Mouse (Mus musculus) intestine, embryonic 15.5 days (tissue): ENCODE results near the gene Sdc3. TPM values are rescaled to one million over a fixed set of nuclear protein-coding genes. Genes with fewer than 3 reads are reported as not detected.

Source experiments
- ATAC-seq: fragments of 200-750 bp; cut with Nextera tagmentation; 2 replicates; pipeline ENCODE4 v1.8.0; 2017; ENCODE audit warnings: moderate TSS enrichment, moderate library complexity
- H3K27ac ChIP-seq: fragments of 300-500 bp; sonication (generic); 2 replicates; pipeline ENCODE4 v1.5.1; 2015; ENCODE audit warnings: mild to moderate bottlenecking, inconsistent platforms
- H3K27me3 ChIP-seq: fragments of 300-500 bp; sonication (generic); replicated peaks from 2 replicates; pipeline ENCODE4 v1.6.1; 2015; ENCODE audit warnings: inconsistent platforms
- H3K36me3 ChIP-seq: fragments of 300-500 bp; sonication (generic); 2 replicates; pipeline ENCODE4 v1.6.1; 2015; ENCODE audit warnings: inconsistent platforms
- H3K4me1 ChIP-seq: fragments of 300-500 bp; sonication (generic); replicated peaks from 2 replicates; pipeline ENCODE4 v1.6.1; 2015; ENCODE audit warnings: inconsistent platforms
- H3K4me2 ChIP-seq: fragments of 300-500 bp; sonication (generic); replicated peaks from 2 replicates; pipeline ENCODE4 v1.6.1; 2015; ENCODE audit warnings: mild to moderate bottlenecking, inconsistent platforms
- H3K4me3 ChIP-seq: fragments of 300-500 bp; sonication (generic); replicated peaks from 2 replicates; pipeline ENCODE4 v1.5.1; 2015; ENCODE audit warnings: inconsistent platforms
- H3K9ac ChIP-seq: fragments of 300-500 bp; sonication (generic); 2 replicates; pipeline ENCODE4 v1.6.1; 2015; ENCODE audit warnings: inconsistent platforms
- H3K9me3 ChIP-seq: fragments of 300-500 bp; sonication (generic); 2 replicates; pipeline ENCODE4 v1.6.1; 2016; ENCODE audit warnings: inconsistent platforms
- WGBS: fragments of 180-500 bp; shearing (Covaris S2); methylation state at CpG from one replicate; pipeline ENCODE4 v1.1.7; 2015; 5-methylcytosine and 5-hydroxymethylcytosine counted together
- polyA plus RNA-seq: library from polyadenylated mRNA; unstranded; fragments of >200 nt; fragmentation: Nextera tagmentation; extraction: Ambion mirVana; gene quantifications from 2 replicates; pipeline ENCODE4 v1.2.1, GENCODE M21; 2015

Gene Sdc3
- polyA plus RNA-seq = 20.2 and 20.3 TPM in 2 replicates

DNA sequence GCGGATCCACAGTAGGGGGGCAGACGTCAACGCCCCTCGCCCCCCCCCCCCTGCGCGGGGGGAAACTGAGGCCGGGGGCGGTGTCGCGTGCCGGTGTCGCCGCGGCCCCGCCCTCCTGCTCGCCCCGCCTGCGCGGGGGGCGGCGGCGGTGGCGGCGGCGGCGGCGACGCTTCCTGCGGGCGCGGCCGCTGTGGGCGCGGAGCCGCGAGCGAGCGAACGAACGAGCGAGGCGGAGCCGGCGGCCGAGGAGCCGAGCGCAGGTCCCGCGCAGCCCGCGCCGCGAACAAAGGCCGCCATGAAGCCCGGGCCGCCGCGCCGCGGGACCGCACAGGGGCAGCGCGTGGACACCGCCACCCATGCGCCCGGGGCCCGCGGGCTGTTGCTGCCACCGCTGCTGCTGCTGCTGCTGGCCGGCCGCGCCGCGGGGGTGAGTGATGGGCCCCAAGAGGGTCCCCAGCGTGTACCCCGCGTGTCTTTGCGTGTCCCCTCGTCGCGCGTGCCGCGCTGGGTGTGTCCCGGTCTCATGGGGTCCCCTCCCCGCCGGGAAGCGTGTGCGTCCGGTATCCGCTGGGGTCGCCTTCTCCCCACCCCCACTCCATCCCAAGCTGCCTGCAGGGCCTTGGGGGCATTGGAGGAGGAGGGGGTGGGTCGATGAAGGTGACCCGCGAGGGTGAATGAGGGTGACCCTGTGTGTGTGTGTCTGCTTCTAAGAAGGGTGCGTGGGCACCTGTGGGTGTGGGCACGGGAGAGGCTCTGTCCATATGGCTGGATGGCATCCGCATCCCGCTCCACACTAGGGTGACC, at the start of gene Sdc3:
TSS of gene Sdc3 (plus strand) at position 162 of the 804 bp plus-strand sequence.
- Histone ChIP-seq H3K4me2 (peak within 1 kb of the TSS; percentile 98), H3K4me3 (peak within 1 kb of the TSS; percentile 72), H3K9me3 (no peaks in the 10 kb centered on the region), H3K4me1 (peaks cover 26% of the 10 kb centered on the region), H3K9ac (peak within 1 kb of the TSS; percentile 85), H3K36me3 (no peaks in the 10 kb centered on the region), H3K27me3 (0 out of 2 replicates have a peak, but pooled peaks cover 4% of the 10 kb centered on the region), H3K27ac (peak within 1 kb of the TSS; percentile 60)
- ATAC-seq = peak; percentile 59
- under 1% methylated on average over 66 of the region's 99 CpGs for WGBS

DNA sequence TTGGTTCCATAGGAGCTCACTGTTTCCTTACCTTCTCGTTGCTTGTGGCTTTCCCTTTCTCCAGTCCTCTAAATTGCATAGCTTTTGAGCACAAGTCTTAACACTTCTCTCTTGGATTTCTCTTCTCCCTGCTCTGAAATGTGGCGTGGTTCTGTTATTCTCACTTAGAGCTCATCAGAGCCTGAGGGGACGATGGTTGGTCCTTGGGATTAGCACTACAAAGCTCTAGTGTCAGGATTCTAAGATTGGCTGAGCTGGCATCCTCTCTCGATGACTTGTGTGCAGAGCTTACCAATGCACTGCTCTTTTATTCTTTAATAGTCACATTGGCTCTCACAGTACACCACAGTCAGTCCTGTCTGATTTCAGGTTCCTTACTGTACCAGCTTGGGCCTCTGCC, 48.3 kb upstream of the Sdc3 start:
- Histone ChIP-seq H3K4me3 (no peak overlapping the region), H3K36me3 (peaks cover 42% of the 10 kb centered on the region), H3K27ac (no peak overlapping the region), H3K9ac (no peak overlapping the region), H3K4me2 (no peak overlapping the region), H3K4me1 (no peaks in the 10 kb centered on the region), H3K27me3 (no peaks in the 10 kb centered on the region), H3K9me3 (no peaks in the 10 kb centered on the region)
- 85% methylated on average over 4 of the region's 4 CpGs for WGBS
- no peak for ATAC-seq

DNA sequence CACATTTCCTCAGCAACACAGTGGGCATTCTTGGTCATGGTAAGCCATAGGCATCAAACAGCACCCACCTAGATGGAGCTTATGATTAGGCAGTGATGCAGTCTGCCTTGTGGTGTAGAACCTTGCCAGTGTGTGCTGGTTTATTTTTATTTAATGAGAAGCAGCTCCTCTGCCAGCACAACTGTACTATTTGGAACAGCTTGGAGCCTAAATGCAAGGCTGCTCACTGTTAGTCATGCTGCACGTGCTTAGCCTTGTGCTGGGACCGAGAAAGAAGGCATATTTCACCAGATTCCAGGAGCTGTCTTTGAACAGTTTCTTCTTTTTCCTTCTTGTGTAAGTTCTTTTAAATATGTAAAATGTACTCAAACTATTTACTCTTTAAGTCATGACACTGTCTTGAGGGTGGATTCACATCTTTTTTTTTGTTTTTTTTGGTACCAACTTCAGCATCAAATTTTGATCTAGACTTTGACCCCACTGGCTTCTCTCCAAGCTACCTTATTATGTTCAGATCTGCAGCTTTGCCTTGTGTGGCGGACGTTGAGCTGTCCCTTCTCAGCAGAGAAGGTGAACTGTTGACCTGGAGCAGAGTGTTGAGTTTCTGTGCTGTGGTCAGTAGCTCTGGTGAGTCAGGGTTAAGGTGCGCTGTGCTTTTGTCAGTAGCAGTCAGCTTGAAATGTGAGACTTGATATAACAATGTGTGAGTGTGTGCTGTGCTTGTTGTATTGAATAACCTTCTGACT, 46.6 kb upstream of the Sdc3 start:
- Histone ChIP-seq H3K27me3 (no peaks in the 10 kb centered on the region), H3K27ac (no peak overlapping the region), H3K9ac (no peak overlapping the region), H3K4me2 (no peak overlapping the region), H3K4me3 (no peak overlapping the region), H3K9me3 (no peaks in the 10 kb centered on the region), H3K4me1 (no peaks in the 10 kb centered on the region), H3K36me3 (peaks cover 50% of the 10 kb centered on the region)
- 73% methylated on average over 5 of the region's 5 CpGs for WGBS
- ATAC-seq = no peak

DNA sequence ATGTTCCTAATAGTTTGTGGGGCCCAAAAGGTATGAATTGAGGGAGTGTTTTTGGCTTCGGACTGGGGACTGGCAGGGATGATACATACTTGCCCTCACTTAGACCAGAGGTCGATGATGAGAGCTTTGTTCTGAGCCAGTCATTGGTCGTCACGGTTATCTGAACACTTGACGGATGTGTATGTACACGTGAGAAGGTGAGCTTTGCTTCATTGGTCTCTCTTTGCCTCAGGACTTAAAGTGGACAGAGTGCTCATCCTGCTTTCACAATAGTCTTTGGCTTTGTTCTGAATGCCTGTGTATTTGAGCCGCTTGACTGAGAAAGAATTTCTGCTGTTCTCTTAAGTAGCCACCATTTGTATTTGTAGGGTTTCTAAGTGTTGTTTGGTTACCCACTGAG, 42.8 kb upstream of the Sdc3 start:
- no peak for ATAC-seq
- H3K27me3 ChIP-seq = no peaks in the 10 kb centered on the region
- peaks cover 57% of the 10 kb centered on the region for H3K36me3 ChIP-seq
- no peak overlapping the region for H3K4me3 ChIP-seq
- H3K4me2 ChIP-seq = no peak overlapping the region
- no peaks in the 10 kb centered on the region for H3K4me1 ChIP-seq
- no peaks in the 10 kb centered on the region for H3K9me3 ChIP-seq
- H3K27ac ChIP-seq = no peak overlapping the region
- H3K9ac ChIP-seq = no peak overlapping the region
- 77% methylated on average over 7 of the region's 7 CpGs for WGBS

DNA sequence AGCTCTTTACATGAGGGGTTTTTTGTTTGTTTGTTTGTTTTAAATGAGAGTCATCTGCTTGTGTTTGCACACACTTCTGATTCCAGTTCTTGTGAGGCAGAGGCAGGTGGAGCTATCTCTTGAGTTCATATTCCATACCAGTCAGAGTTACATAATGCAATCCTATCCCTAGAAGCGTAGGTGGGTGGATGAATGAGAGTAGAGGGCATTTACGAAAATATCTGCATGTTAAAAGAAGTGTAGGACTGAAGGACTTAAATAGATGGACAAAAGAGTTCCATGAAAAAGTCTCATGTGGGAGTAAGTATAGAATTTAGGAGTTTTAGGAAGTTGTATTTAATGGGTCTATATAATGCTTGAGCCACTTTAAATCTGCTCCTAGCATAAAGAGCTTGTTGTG, 40.4 kb upstream of the Sdc3 start:
- WGBS = 90% methylated on average over 2 of the region's 2 CpGs
- Histone ChIP-seq H3K27ac (no peak overlapping the region), H3K4me2 (no peak overlapping the region), H3K4me3 (no peak overlapping the region), H3K4me1 (no peaks in the 10 kb centered on the region), H3K36me3 (peaks cover 51% of the 10 kb centered on the region), H3K9ac (no peak overlapping the region), H3K9me3 (no peaks in the 10 kb centered on the region), H3K27me3 (no peaks in the 10 kb centered on the region)
- ATAC-seq = no peak

DNA sequence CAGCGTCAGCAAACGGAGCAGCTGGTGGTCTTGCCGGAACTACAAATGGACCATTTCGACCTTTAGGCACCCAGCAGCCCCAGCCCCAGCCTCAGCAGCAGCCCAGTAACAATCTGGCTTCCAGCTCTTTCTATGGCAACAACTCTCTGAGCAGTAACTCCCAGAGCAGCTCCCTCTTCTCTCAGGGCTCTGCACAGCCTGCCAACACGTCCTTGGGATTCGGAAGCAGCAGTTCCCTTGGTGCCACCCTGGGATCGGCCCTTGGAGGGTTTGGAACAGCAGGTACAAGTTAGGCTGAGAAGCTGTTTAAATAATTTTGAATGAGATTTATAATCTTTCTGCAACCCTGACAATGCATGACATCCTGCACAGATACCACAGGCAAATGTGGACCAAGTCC, 39.7 kb upstream of the Sdc3 start:
- no peaks in the 10 kb centered on the region for H3K4me1 ChIP-seq
- no peak for ATAC-seq
- H3K4me3 ChIP-seq = no peak overlapping the region
- H3K36me3 ChIP-seq = peaks cover 47% of the 10 kb centered on the region
- no peaks in the 10 kb centered on the region for H3K27me3 ChIP-seq
- no peak overlapping the region for H3K9ac ChIP-seq
- 70% methylated on average over 7 of the region's 7 CpGs for WGBS
- H3K9me3 ChIP-seq = no peaks in the 10 kb centered on the region
- H3K4me2 ChIP-seq = no peak overlapping the region
- no peak overlapping the region for H3K27ac ChIP-seq

DNA sequence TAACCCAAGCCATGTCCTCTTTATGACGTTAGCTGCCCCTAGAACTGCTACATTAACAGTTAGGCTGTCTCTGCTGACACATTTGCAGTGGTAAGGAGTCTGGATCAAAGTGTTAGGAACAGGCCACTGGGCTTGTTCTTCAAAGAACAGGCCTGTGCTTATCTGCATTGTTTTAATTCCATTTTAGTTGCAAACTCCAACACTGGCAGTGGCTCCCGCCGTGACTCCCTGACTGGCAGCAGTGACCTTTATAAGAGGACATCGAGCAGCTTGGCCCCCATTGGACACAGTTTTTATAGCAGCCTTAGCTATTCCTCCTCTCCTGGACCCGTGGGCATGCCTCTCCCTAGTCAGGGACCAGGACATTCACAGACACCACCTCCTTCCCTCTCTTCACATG, 38.6 kb upstream of the Sdc3 start:
- Histone ChIP-seq H3K36me3 (peaks cover 47% of the 10 kb centered on the region), H3K4me1 (no peaks in the 10 kb centered on the region), H3K4me2 (no peak overlapping the region), H3K27ac (no peak overlapping the region), H3K27me3 (no peaks in the 10 kb centered on the region), H3K9ac (no peak overlapping the region), H3K9me3 (no peaks in the 10 kb centered on the region), H3K4me3 (no peak overlapping the region)
- no peak for ATAC-seq
- WGBS = 69% methylated on average over 5 of the region's 5 CpGs

DNA sequence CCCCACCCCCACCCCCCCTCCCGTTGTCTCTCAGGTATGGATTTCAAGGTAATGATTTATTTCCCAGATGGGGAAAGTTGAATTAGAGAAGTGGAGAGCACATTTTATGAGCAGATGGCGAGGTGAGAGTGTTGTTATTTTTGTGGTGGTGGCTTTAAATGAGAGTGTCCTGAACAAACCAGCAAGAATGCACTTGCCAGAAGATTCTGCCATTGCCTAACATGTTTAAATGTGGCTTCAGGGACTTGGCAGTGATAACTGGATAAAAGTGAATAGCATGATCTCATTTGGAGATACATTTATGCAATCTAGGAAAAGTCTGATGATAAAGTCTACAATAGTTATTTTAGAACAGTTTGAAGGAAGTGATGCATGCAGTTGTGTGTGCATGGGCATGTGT, 37.6 kb upstream of the Sdc3 start:
- H3K36me3 ChIP-seq = peaks cover 47% of the 10 kb centered on the region
- WGBS = 69% methylated on average over 2 of the region's 2 CpGs
- H3K27ac ChIP-seq = no peak overlapping the region
- H3K9me3 ChIP-seq = no peaks in the 10 kb centered on the region
- H3K4me3 ChIP-seq = no peak overlapping the region
- no peak overlapping the region for H3K4me2 ChIP-seq
- no peaks in the 10 kb centered on the region for H3K4me1 ChIP-seq
- no peak overlapping the region for H3K9ac ChIP-seq
- no peaks in the 10 kb centered on the region for H3K27me3 ChIP-seq
- no peak for ATAC-seq

DNA sequence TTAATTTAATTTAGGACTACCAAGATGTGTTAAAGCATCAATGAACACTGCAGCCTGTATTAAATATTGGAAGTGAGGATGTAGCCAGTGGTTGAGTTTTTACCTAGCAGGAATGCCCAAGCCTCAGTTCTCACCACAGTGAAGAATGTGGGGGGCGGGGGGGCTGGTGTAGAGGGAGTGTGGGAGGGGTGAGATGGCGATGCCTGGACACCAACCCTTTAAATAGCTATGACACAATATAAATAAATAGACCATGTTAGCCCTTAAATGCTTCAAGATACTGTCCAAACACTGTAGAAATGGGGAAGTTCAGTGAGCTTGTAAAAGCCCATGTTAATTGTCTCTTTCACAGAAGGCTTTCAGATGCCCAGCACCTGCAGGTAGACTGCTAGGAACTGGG, 32.5 kb upstream of the Sdc3 start:
- Histone ChIP-seq H3K9ac (no peak overlapping the region), H3K4me2 (no peak overlapping the region), H3K36me3 (peaks cover 42% of the 10 kb centered on the region), H3K4me3 (no peak overlapping the region), H3K9me3 (no peaks in the 10 kb centered on the region), H3K27ac (no peak overlapping the region), H3K4me1 (no peaks in the 10 kb centered on the region), H3K27me3 (no peaks in the 10 kb centered on the region)
- no peak for ATAC-seq
- WGBS = 87% methylated on average over 2 of the region's 2 CpGs

DNA sequence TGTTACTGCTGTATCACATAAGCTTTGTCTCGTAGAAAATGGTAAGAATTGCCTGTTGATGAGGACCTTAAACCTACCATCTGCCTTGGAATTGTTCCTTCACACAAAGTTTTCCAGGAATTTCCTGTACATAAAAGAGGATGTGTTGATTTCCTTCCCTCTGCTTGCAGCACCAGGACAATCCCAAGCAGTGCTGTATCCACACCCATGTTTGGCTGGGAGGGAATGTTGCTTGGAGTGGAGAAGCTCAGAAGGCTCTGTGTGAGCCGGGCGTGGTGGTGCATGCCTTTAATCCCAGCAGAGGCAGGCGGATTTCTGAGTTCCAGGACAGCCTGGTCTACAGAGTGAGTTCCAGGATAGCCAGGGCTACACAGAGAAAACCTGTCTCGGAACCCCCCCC, 30.5 kb upstream of the Sdc3 start:
- Histone ChIP-seq H3K9me3 (no peaks in the 10 kb centered on the region), H3K4me2 (no peak overlapping the region), H3K36me3 (peaks cover 48% of the 10 kb centered on the region), H3K27me3 (no peaks in the 10 kb centered on the region), H3K27ac (no peak overlapping the region), H3K4me3 (no peak overlapping the region), H3K9ac (no peak overlapping the region), H3K4me1 (no peaks in the 10 kb centered on the region)
- ATAC-seq = no peak
- 79% methylated on average over 5 of the region's 5 CpGs for WGBS

DNA sequence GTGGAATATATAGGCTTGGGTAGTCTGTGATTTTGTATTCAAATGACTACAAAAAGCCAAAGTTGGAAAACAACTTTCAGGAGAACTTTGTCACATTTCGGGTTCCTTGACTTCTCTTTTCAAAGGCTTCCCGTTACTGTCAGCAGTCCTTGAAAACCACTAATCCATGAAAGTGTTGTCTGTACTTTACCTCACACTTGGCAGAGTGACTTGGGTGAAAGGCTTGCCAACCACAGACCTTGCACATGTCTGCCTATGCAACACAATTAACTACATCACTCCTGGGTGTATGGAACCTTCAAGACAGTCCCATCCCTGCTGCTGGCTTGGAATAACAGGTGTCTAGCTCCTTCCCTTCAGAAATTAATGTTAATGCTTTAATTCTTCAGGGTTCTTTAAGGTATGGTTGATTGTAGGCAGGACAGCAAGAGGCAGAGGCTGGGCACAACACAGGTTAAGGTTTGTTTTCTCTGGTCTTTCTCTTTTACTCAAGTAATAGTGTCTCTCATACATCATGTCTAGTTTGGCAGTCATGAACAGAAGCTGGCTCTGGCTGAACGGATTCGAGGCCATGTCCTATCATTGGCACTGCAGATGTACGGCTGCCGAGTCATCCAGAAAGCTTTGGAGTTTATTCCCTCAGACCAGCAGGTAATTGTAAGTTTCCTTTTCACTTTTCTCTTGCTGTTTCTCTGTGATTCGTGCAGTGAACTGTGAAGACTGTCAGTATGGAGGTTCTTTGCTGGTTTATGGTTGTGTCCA, 26.8 kb upstream of the Sdc3 start:
- WGBS = 91% methylated on average over 7 of the region's 7 CpGs
- Histone ChIP-seq H3K4me2 (no peak overlapping the region), H3K27me3 (no peaks in the 10 kb centered on the region), H3K4me3 (no peak overlapping the region), H3K4me1 (no peaks in the 10 kb centered on the region), H3K9me3 (no peaks in the 10 kb centered on the region), H3K36me3 (peaks cover 45% of the 10 kb centered on the region), H3K9ac (no peak overlapping the region), H3K27ac (no peak overlapping the region)
- ATAC-seq = no peak

DNA sequence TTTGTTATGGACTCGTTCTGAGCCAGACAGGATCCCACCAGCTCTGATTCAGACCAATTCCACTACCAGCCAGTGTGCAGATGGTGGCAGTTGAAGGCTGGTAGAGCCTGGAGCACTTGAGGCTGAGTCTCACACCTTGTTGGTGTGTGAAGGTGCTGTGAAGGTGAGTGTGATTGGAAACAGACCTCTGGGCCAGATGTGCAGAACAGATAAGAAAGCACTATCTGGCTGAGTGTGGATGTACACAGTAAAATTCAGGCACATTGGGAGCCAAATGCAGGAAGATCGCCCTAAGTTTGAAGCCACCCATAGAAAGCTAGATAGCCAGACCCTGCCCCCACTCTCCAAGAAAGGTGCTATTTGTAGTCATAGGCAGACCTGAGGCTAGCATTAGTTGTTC, 25.9 kb upstream of the Sdc3 start:
- WGBS = 68% methylated on average over 2 of the region's 2 CpGs

More for the DNA sequence above, 25.9 kb upstream of the Sdc3 start:
- no peaks in the 10 kb centered on the region for H3K4me1 ChIP-seq
- H3K36me3 ChIP-seq = peaks cover 50% of the 10 kb centered on the region
- H3K27ac ChIP-seq = no peak overlapping the region
- no peak overlapping the region for H3K9ac ChIP-seq
- H3K9me3 ChIP-seq = no peaks in the 10 kb centered on the region
- H3K4me2 ChIP-seq = no peak overlapping the region
- H3K27me3 ChIP-seq = no peaks in the 10 kb centered on the region
- ATAC-seq = no peak
- no peak overlapping the region for H3K4me3 ChIP-seq
